Mouse (Mus musculus) bone marrow, adult 2 months (tissue): Measurements from ENCODE around the gene Cfap100.

Source experiments
- CTCF ChIP-seq: fragments of 200-500 bp; IDR thresholded peaks from 2 replicates; pipeline ENCODE4 v1.5.1; 2011; ENCODE audit warnings: low read length, control low read depth; ENCODE audit not compliant: control insufficient read depth, insufficient read depth
- POLR2A ChIP-seq: fragments of 200-500 bp; IDR thresholded peaks from 2 replicates; pipeline ENCODE4 v1.6.1; 2011; ENCODE audit warnings: low read depth, mild to moderate bottlenecking, control low read depth, low read length, borderline replicate concordance; ENCODE audit not compliant: control insufficient read depth

GRCm38 (mm10) chr6:90435195-90435618, 6.6 kb upstream of the Cfap100 start:
- no peak for TF ChIP-seq POLR2A
- TF ChIP-seq CTCF: peak; percentile 65
